Mouse (Mus musculus) lung, adult 2 months (tissue): ENCODE results near the gene Thada.

ENCODE experiments used
- CTCF ChIP-seq: fragments of 200-500 bp; IDR thresholded peaks from 2 replicates; pipeline ENCODE4 v1.5.1; 2011; ENCODE audit warnings: mild to moderate bottlenecking, low read length, control low read depth; ENCODE audit not compliant: insufficient read depth
- POLR2A ChIP-seq: fragments of 200-500 bp; IDR thresholded peaks from 2 replicates; pipeline ENCODE4 v1.6.1; 2011; ENCODE audit warnings: low read depth, mild to moderate bottlenecking, control low read depth, low read length, borderline replicate concordance; ENCODE audit errors: extremely low read depth

GRCm38 (mm10) chr17:84263591-84263990 lies 202.4 kb downstream of the Thada start:
- no peak for TF ChIP-seq CTCF
- TF ChIP-seq POLR2A = no peak
